Mouse (Mus musculus): ENCODE measurements at regions not wholly inside any gene's neighbourhood (a gene's known extent, or its start where the extent isn't known, plus 50 kb on each side); places are given as distances from the start of the nearest gene placed in this dataset.
A peak's percentile ranks its signal among the peaks of the same experiment; 100 is the strongest.

DNA sequence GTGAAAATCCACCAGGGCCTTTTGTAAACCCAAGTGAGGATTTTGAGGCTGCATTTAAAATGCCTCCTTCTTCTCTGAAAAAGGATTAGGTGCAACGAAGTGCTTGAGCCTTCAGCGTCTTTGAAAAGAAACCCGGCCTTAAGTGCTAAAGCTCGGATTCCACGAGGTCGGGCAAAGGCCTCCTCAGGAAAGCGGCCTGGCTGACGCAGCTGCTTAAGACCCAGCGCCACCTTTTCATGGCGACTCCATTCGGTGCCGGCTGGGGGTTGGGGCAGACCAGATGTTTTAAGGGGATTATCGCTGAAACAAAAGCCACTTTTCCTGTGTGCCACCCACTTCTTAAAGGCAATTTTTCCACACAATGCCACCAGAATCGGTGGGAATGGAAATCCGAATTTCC is 61.6 kb upstream of the 4932438H23Rik start:
- Histone ChIP-seq H3K27ac (ENCODE audit: insufficient read depth, low read length) (no peak overlapping the region), H3K4me1 (ENCODE audit: control insufficient read depth, insufficient read depth, low read length) (no peaks in the 10 kb centered on the region), H3K4me3 (ENCODE audit: insufficient read depth, low read length) (no peak overlapping the region)
- TF ChIP-seq CTCF (IDR thresholded peaks at IDR 0.05; ENCODE audit: borderline replicate concordance, insufficient read depth, low read length), result no peak
- no peak for TF ChIP-seq POLR2A (IDR thresholded peaks at IDR 0.05; ENCODE audit: low read depth, low read length)

GRCm38 (mm10) chr16:91160679-91161078 is 64.6 kb upstream of the Olig2 start:
- no peaks in the 10 kb centered on the region for H3K4me1 ChIP-seq (ENCODE audit: control insufficient read depth, insufficient read depth, low read length)
- no peak overlapping the region for H3K27ac ChIP-seq (ENCODE audit: insufficient read depth, low read length)
- H3K4me3 ChIP-seq (ENCODE audit: insufficient read depth, low read length), result no peak overlapping the region
- TF ChIP-seq POLR2A (IDR thresholded peaks at IDR 0.05; ENCODE audit: low read depth, low read length) (no peak), CTCF (IDR thresholded peaks at IDR 0.05; ENCODE audit: borderline replicate concordance, insufficient read depth, low read length) (no peak)

DNA sequence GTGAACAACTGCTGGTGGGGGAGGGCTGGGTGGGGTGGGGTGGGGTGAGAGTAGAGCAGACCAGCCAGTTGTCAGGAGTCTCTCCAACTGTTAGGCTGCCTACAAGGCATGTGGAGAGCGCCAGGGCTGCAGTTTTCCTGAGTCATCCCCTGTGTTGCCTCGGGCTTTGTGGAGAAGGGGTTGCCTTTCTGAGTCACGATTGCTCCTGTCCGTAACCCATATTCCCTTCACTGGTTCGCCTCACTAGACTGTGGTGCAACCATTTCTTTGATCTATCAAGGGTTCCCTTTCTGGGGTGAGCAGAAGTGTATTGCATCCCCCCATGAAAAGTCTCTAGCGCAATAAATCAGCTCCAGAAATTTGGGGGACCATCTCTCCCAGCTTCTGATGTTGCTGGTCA is 63.6 kb upstream of the Olig2 start:
- no peak overlapping the region for H3K4me3 ChIP-seq (ENCODE audit: insufficient read depth, low read length)
- no peak for TF ChIP-seq POLR2A (IDR thresholded peaks at IDR 0.05; ENCODE audit: low read depth, low read length)
- no peak overlapping the region for H3K27ac ChIP-seq (ENCODE audit: insufficient read depth, low read length)
- H3K4me1 ChIP-seq (ENCODE audit: control insufficient read depth, insufficient read depth, low read length), result no peaks in the 10 kb centered on the region

DNA sequence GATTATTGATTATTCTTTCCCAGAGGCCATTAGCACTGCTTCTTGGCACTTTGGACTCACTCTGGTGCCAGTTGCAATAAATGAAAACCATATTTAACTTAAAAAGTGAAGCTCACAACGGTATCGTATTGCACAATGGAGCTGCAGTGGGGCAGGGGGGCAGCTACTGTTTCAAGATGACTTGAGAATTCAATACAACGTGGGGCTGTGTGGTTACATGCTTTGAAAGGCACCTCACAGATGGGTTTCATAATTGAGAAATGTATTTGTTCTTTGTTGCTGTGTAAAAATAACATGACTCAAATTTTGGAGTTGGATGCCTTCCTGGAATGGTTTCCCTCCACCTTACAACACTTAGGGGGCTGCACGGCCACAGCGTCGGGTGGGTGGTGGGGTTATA is 62.9 kb upstream of the Olig2 start:
- no peak overlapping the region for H3K4me3 ChIP-seq (ENCODE audit: insufficient read depth, low read length)
- H3K4me1 ChIP-seq (ENCODE audit: control insufficient read depth, insufficient read depth, low read length), result no peaks in the 10 kb centered on the region
- no peak for TF ChIP-seq CTCF (IDR thresholded peaks at IDR 0.05; ENCODE audit: borderline replicate concordance, insufficient read depth, low read length)
- TF ChIP-seq POLR2A (IDR thresholded peaks at IDR 0.05; ENCODE audit: low read depth, low read length), result no peak
- no peak overlapping the region for H3K27ac ChIP-seq (ENCODE audit: insufficient read depth, low read length)

GRCm38 (mm10) chr16:91165906-91166305 is 59.4 kb upstream of the Olig2 start:
- H3K4me3 ChIP-seq (ENCODE audit: insufficient read depth, low read length), result no peak overlapping the region
- no peaks in the 10 kb centered on the region; the same call in 1 of the 2 replicates for H3K4me1 ChIP-seq (ENCODE audit: control insufficient read depth, insufficient read depth, low read length)
- no peak for TF ChIP-seq CTCF (IDR thresholded peaks at IDR 0.05; ENCODE audit: borderline replicate concordance, insufficient read depth, low read length)
- no peak for TF ChIP-seq POLR2A (IDR thresholded peaks at IDR 0.05; ENCODE audit: low read depth, low read length)
- H3K27ac ChIP-seq (ENCODE audit: insufficient read depth, low read length), result no peak overlapping the region

DNA sequence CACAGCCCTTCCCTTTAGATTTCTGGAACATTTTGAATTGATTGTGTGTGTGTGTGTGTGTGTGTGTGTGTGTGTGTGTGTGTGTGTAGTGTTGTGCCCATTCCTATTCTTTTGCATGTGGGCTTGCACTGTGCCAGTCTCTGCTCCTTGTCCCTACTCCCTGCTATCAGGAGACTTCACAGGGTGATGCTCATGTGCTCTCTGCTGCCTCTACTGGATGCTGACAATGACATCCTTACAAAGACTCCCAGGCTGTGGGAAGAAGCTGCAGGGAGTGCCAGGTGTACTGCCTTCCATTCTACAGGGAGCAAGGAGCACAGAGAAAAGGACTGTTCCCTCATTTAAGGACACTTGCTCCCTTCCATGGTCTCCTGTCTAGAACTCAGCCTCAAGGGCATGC is 58.4 kb upstream of the Olig2 start:
- H3K27ac ChIP-seq (ENCODE audit: insufficient read depth, low read length), result no peak overlapping the region
- H3K4me1 ChIP-seq (ENCODE audit: control insufficient read depth, insufficient read depth, low read length), result no peaks in the 10 kb centered on the region; the same call in 1 of the 2 replicates
- no peak overlapping the region for H3K4me3 ChIP-seq (ENCODE audit: insufficient read depth, low read length)
- TF ChIP-seq CTCF (IDR thresholded peaks at IDR 0.05; ENCODE audit: borderline replicate concordance, insufficient read depth, low read length) (peak; percentile 54; the same call in 1 of the 2 replicates), POLR2A (IDR thresholded peaks at IDR 0.05; ENCODE audit: low read depth, low read length) (no peak)

DNA sequence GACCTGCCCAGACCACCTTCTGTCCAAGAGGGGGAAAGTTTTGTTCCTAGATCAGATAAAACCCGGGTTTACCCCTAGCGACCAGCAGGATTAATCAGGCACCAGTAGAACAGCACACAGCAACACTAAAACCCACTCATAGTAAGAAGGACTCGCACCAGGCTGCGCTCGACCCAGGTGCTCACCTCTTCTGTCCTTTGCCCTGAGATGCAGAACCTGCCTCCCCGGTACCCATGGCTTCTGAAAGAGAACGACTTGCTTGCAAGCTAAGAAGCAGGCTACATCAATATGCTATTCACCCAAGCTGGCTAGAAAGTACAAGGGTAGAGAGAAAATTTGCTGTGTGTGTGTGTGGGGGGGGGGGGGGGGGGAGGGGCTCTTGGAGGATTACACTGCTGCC is 56.9 kb upstream of the Olig2 start:
- no peak overlapping the region for H3K27ac ChIP-seq (ENCODE audit: insufficient read depth, low read length)
- no peak overlapping the region for H3K4me3 ChIP-seq (ENCODE audit: insufficient read depth, low read length)

DNA sequence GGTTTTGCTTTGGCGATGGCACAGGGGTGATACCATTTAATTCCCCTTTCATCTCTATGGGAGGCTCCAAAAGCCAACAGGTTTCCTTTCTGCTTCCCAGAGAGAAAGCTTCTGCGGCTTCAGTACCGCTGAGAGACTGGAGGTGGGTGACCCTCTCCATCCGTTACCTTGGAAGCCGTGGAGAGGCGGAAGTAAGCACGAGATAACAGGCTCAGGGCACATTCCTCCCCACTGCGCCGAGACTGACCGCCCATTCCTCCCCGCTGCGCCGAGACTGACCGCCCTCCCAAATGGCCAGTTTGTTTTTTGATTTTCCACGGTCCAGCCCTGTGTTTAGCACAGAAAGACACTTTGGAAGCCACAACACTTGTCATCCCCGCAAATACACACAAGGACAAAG is 55.4 kb upstream of the Olig2 start:
- Histone ChIP-seq H3K4me3 (ENCODE audit: insufficient read depth, low read length) (peak overlapping the region; percentile 12; the same call in 1 of the 2 replicates), H3K27ac (ENCODE audit: insufficient read depth, low read length) (no peak overlapping the region), H3K4me1 (ENCODE audit: control insufficient read depth, insufficient read depth, low read length) (no peaks in the 10 kb centered on the region; the same call in 1 of the 2 replicates)
- no peak for TF ChIP-seq CTCF (IDR thresholded peaks at IDR 0.05; ENCODE audit: borderline replicate concordance, insufficient read depth, low read length)
- TF ChIP-seq POLR2A (IDR thresholded peaks at IDR 0.05; ENCODE audit: low read depth, low read length), result no peak

More for the DNA sequence above, 56.9 kb upstream of the Olig2 start:
- no peak for TF ChIP-seq CTCF (IDR thresholded peaks at IDR 0.05; ENCODE audit: borderline replicate concordance, insufficient read depth, low read length)
- TF ChIP-seq POLR2A (IDR thresholded peaks at IDR 0.05; ENCODE audit: low read depth, low read length), result no peak
- no peaks in the 10 kb centered on the region; the same call in 1 of the 2 replicates for H3K4me1 ChIP-seq (ENCODE audit: control insufficient read depth, insufficient read depth, low read length)

- no peak for TF ChIP-seq CTCF (IDR thresholded peaks at IDR 0.05; ENCODE audit: borderline replicate concordance, insufficient read depth, low read length)
- TF ChIP-seq POLR2A (IDR thresholded peaks at IDR 0.05; ENCODE audit: low read depth, low read length), result no peak
Observed at GRCm38 (mm10) chr16:91171911-91172440, 53.3 kb upstream of the Olig2 start.

GRCm38 (mm10) chr16:91172510-91172909 is 52.7 kb upstream of the Olig2 start:
- no peak overlapping the region for H3K4me3 ChIP-seq (ENCODE audit: insufficient read depth, low read length)
- no peak overlapping the region for H3K27ac ChIP-seq (ENCODE audit: insufficient read depth, low read length)
- H3K4me1 ChIP-seq (ENCODE audit: control insufficient read depth, insufficient read depth, low read length), result no peaks in the 10 kb centered on the region; the same call in 1 of the 2 replicates
- TF ChIP-seq POLR2A (IDR thresholded peaks at IDR 0.05; ENCODE audit: low read depth, low read length) (no peak), CTCF (IDR thresholded peaks at IDR 0.05; ENCODE audit: borderline replicate concordance, insufficient read depth, low read length) (no peak)

More at GRCm38 (mm10) chr16:91171911-91172440, 53.3 kb upstream of the Olig2 start:
- Histone ChIP-seq H3K27ac (ENCODE audit: insufficient read depth, low read length) (no peak overlapping the region), H3K4me3 (ENCODE audit: insufficient read depth, low read length) (no peak overlapping the region), H3K4me1 (ENCODE audit: control insufficient read depth, insufficient read depth, low read length) (no peaks in the 10 kb centered on the region; the same call in 1 of the 2 replicates)

Data from embryonic fibroblast, embryonic 13.5 days (primary cell).